Mouse (Mus musculus) stomach, embryonic 16.5 days (tissue): ENCODE results near the gene Hsbp1. TPM values are rescaled to one million over a fixed set of nuclear protein-coding genes. Genes with fewer than 3 reads are reported as not detected.
"Not testable (repeated sequence)": the region's sequence is repeated elsewhere in the genome, so short reads cannot be mapped to it uniquely, and the experiment has no call there.

Experiments
- ATAC-seq: fragments of 200-750 bp; cut with Nextera tagmentation; 2 replicates; pipeline ENCODE4 v1.8.0; 2017; ENCODE audit warnings: moderate number of reproducible peaks, moderate TSS enrichment; ENCODE audit not compliant: insufficient read depth, low FRiP score
- H3K27ac ChIP-seq: fragments of 300-500 bp; sonication (generic); 2 replicates; pipeline ENCODE4 v1.5.1; 2014; ENCODE audit warnings: low read length
- H3K27me3 ChIP-seq: fragments of 300-500 bp; sonication (generic); 2 replicates; pipeline ENCODE4 v1.6.1; 2014; ENCODE audit warnings: low read length, control low read depth, mixed read lengths; ENCODE audit not compliant: control insufficient read depth, insufficient read depth
- H3K36me3 ChIP-seq: fragments of 300-500 bp; sonication (generic); 2 replicates; pipeline ENCODE4 v1.6.1; 2014; ENCODE audit warnings: low read length; ENCODE audit not compliant: control insufficient read depth, insufficient read depth
- H3K4me1 ChIP-seq: fragments of 300-500 bp; sonication (generic); 2 replicates; pipeline ENCODE4 v1.6.1; 2014; ENCODE audit warnings: low read length, control low read depth, mixed read lengths; ENCODE audit not compliant: control insufficient read depth, insufficient read depth
- H3K4me2 ChIP-seq: fragments of 300-500 bp; sonication (generic); 2 replicates; pipeline ENCODE4 v1.6.1; 2014; ENCODE audit warnings: low read depth, low read length, mixed read lengths
- H3K4me3 ChIP-seq: fragments of 300-500 bp; sonication (generic); replicated peaks from 2 replicates; pipeline ENCODE4 v1.5.1; 2014; ENCODE audit warnings: mild to moderate bottlenecking, low read length
- H3K9ac ChIP-seq: fragments of 300-500 bp; sonication (generic); 2 replicates; pipeline ENCODE4 v1.6.1; 2014; ENCODE audit warnings: low read length
- H3K9me3 ChIP-seq: fragments of 300-500 bp; sonication (generic); replicated peaks from 2 replicates; pipeline ENCODE4 v1.6.1; 2016; ENCODE audit warnings: low read length, control low read depth; ENCODE audit not compliant: control insufficient read depth
- WGBS: fragments of 180-500 bp; shearing (Covaris S2); extraction: QIAGEN DNeasy Blood & Tissue Kit; methylation state at CpG from one replicate; pipeline ENCODE4 v1.1.7; 2014; 5-methylcytosine and 5-hydroxymethylcytosine counted together
- polyA plus RNA-seq: library from polyadenylated mRNA; unstranded; fragments of >200 nt; fragmentation: Nextera tagmentation; extraction: Ambion mirVana; gene quantifications from 2 replicates; pipeline ENCODE4 v1.2.1, GENCODE M21; 2015

Hsbp1 gene
- polyA plus RNA-seq: 292 and 307 TPM in 2 replicates

DNA sequence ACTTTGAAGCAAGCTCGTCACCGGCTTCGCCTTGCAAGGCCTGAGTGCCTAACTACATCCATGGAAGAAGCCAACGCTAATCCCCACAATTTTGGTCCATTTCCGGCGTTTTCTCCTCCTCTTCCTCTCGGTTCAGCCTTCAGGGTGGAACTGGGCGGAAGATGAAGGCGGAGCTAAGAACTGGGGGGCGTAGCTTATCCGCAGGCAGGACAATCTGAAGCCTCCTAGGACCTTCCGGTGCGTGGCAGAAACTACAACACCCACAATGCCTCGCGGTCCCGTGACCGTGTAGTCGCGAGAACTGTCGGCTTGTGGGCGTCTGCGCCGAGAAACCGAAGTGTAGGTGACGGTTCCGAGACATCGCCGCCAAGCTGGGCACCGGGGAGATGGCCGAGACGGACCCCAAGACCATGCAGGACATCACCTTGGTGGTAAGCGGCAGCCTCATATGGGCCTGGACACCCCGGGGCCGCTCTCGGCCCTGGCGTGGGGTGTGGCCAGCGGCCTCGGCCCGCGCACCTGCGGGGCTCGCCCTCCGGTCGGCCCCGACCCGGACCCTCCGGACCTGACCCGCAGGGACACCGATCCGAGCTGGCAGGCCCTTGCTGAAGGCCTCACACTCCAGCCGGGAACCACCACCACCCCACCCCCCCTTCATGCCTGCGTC lies at the start of gene Hsbp1:
Hsbp1 (plus strand) TSS at position 299 of the 667 bp plus-strand sequence.
- peaks cover 6% of the 10 kb centered on the region; the same call in 1 of the 2 replicates for H3K27me3 ChIP-seq
- H3K4me2 ChIP-seq: peak within 1 kb of the TSS; percentile 65
- H3K27ac ChIP-seq: peak within 1 kb of the TSS; percentile 10; the same call in 1 of the 2 replicates
- peaks cover 28% of the 10 kb centered on the region for H3K36me3 ChIP-seq
- WGBS: 2% methylated on average over 52 of the region's 52 CpGs
- H3K4me1 ChIP-seq: peaks cover 4% of the 10 kb centered on the region; the same call in 1 of the 2 replicates
- ATAC-seq: peak; percentile 98
- H3K9ac ChIP-seq: peak within 1 kb of the TSS; percentile 97
- H3K9me3 ChIP-seq: 0 out of 2 replicates have a peak, but pooled peaks cover 3% of the 10 kb centered on the region
- H3K4me3 ChIP-seq: peak within 1 kb of the TSS; percentile 100

DNA sequence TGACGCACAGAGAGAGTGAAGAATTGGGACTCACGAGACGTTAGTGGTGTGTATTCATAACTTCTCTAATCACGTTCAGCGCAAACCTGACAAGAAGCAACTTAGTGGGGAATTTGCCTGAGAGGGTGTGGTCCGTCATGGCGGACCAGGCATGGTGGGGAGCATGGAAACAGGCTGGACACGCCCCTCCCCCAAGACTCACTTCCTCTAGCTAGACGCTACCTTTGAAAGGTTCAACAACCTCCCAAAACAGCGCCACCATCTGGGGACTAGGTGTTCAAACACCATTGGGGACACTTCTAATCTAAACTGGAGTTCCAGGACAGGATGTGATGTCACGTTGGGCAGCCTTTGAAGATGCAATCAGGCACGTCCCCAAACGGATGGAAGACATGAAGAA lies 48.8 kb upstream of the Hsbp1 start:
- WGBS: 78% methylated on average over 13 of the region's 13 CpGs
- no peak for ATAC-seq
- H3K9ac ChIP-seq: no peak overlapping the region

DNA sequence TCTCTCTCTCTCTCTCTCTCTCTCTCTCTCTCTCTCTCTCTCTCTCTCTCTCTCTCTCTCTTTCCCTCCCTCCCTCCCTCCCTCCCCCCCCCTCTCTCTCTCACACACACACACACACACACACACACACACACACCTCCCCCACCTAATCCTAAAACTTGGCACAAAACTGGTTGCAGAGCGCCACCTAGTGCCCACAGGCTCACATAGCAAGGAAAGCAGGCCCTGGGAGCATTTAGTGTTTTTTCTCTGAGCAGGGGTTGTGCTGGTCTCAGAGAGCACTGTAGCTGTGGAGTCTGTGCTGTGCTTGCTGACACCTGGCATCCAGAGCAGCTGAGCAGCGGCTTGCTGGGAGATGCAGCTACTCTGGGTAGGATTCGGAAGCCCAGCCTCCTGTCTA lies 46.5 kb upstream of the Hsbp1 start:
- 29% methylated on average over 3 of the region's 3 CpGs for WGBS
- H3K9me3 ChIP-seq, H3K4me3 ChIP-seq, H3K27ac ChIP-seq, H3K9ac ChIP-seq, H3K27me3 ChIP-seq, H3K4me2 ChIP-seq, H3K4me1 ChIP-seq, ATAC-seq, H3K36me3 ChIP-seq: not testable (repeated sequence)

More for the DNA sequence above, 48.8 kb upstream of the Hsbp1 start:
- Histone ChIP-seq H3K4me2 (no peak overlapping the region), H3K27ac (no peak overlapping the region), H3K4me3 (no peak overlapping the region), H3K36me3 (no peaks in the 10 kb centered on the region), H3K4me1 (no peaks in the 10 kb centered on the region), H3K27me3 (no peaks in the 10 kb centered on the region), H3K9me3 (peaks cover 4% of the 10 kb centered on the region; the same call in 1 of the 2 replicates)

DNA sequence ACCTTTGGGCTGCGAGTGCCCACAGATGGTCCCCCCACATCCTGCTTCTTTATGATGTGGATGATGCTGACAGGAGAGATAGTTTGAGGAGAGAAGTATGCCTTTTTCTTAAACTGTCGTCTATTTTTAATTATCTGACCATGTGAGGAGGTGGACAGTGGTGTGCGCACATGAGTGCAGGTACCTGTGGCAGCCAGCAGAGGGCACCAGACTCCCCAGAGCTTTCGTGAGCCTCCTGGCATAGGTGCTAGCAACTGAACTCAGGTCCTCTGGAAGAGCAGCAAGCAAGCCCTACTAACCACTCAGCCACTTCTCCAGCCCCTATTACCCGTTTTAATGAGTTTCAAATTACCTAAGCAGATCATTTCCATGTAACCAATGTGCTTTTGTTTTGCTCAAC lies 44.0 kb upstream of the Hsbp1 start:
- Histone ChIP-seq H3K27ac (no peak overlapping the region), H3K4me2 (no peak overlapping the region)

DNA sequence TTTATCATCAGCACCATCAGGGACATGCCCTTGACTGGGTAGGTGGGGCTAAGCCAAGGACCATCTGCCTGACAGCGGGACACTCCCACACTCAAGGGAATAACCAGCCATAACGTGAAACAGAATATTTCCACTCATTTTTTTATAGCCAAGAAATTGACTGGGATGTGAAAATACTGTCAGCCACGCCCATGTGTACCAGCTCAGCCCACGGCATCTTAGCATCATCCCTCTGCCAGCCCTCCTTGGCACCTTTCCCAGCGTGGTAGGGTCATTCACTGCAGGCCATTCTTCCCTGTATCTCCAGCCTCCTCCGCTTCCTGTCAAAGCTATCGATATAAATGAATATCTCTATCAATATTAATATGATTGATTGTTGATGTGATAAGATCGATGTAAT lies 40.1 kb upstream of the Hsbp1 start:
- no peak overlapping the region for H3K27ac ChIP-seq
- no peak overlapping the region for H3K4me2 ChIP-seq
- H3K4me3 ChIP-seq: no peak overlapping the region
- 76% methylated on average over 8 of the region's 8 CpGs for WGBS
- no peak for ATAC-seq
- no peaks in the 10 kb centered on the region for H3K4me1 ChIP-seq
- H3K9me3 ChIP-seq: peaks cover 6% of the 10 kb centered on the region; the same call in 1 of the 2 replicates
- no peaks in the 10 kb centered on the region for H3K36me3 ChIP-seq
- H3K9ac ChIP-seq: no peak overlapping the region
- H3K27me3 ChIP-seq: no peaks in the 10 kb centered on the region

More for the DNA sequence above, 44.0 kb upstream of the Hsbp1 start:
- peaks cover 6% of the 10 kb centered on the region; the same call in 1 of the 2 replicates for H3K9me3 ChIP-seq
- no peak overlapping the region for H3K9ac ChIP-seq
- 85% methylated on average over 5 of the region's 5 CpGs for whole genome bisulfite sequencing
- no peak for ATAC-seq
- H3K27me3 ChIP-seq: no peaks in the 10 kb centered on the region
- H3K36me3 ChIP-seq: no peaks in the 10 kb centered on the region
- no peaks in the 10 kb centered on the region for H3K4me1 ChIP-seq
- no peak overlapping the region for H3K4me3 ChIP-seq

DNA sequence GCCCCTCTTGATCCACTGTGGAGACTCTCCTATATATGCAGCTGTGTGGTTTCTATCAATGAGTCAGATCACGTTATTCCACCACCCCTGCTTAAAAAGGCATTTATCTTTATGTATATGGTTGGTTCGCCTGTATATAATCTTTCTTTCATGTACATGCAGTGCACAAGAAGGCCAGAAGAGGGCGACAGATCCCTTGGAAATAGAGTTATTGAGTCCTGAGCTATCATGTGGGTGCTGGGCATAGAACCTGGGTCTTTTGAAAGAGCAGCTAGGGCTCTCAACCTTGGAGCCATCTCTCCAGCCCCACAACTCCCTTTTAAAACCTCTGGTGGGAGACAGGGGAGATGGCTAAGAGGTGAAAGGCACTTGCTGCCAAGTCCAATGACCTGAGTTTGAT lies 32.9 kb upstream of the Hsbp1 start:
- Histone ChIP-seq H3K9ac (no peak overlapping the region), H3K9me3 (no peaks in the 10 kb centered on the region), H3K4me2 (no peak overlapping the region), H3K36me3 (no peaks in the 10 kb centered on the region), H3K27me3 (no peaks in the 10 kb centered on the region), H3K4me3 (no peak overlapping the region), H3K27ac (no peak overlapping the region), H3K4me1 (no peaks in the 10 kb centered on the region)
- ATAC-seq: no peak
- 21% methylated on average over 3 of the region's 3 CpGs for WGBS

DNA sequence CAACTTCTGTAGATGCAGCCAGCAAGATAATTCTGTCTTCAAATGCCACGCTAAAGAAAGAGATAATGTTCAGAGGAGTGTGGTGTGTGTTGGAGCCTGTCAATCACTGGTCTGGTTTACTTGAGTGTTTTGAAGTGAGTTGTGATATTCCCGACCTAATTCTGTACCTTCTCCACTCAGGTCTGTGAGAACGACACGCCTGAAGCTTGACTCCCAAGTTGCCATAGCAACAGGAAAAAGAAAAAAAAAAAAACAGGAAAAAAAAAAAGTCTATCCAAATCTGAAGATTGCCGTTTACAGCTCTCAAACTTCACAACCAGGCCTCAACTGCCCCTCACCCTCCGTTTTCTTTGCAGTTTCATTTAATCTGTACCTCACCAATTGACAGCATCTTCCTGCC lies 21.1 kb upstream of the Hsbp1 start:
- no peaks in the 10 kb centered on the region for H3K36me3 ChIP-seq
- WGBS: 45% methylated on average over 6 of the region's 6 CpGs
- no peak overlapping the region for H3K27ac ChIP-seq
- H3K9ac ChIP-seq: no peak overlapping the region
- no peak for ATAC-seq
- no peak overlapping the region for H3K4me2 ChIP-seq
- H3K4me1 ChIP-seq: no peaks in the 10 kb centered on the region
- H3K27me3 ChIP-seq: no peaks in the 10 kb centered on the region
- H3K9me3 ChIP-seq: no peaks in the 10 kb centered on the region
- no peak overlapping the region for H3K4me3 ChIP-seq

DNA sequence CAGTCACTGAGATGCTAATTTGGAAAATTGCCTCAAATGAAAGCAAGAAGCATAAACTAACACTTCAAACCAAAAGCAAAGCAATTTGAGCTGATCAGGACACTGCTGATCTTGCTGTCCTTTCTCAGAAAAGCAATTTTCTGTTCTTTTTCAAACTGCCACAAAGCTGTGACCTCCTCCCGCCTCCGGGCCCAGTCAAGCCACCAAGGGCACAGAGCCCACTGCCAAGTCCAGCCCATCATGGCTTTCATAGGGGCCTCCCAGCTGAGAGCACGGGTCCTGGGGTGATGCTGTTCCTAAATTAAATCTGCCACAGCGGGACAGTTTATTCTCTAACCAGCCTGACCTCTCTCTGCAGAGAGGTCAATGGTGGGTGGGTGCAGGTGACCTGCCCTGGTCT lies 4.7 kb upstream of the Hsbp1 start:
- ATAC-seq: no peak
- no peaks in the 10 kb centered on the region for H3K36me3 ChIP-seq
- WGBS: 78% methylated on average over 4 of the region's 4 CpGs

DNA sequence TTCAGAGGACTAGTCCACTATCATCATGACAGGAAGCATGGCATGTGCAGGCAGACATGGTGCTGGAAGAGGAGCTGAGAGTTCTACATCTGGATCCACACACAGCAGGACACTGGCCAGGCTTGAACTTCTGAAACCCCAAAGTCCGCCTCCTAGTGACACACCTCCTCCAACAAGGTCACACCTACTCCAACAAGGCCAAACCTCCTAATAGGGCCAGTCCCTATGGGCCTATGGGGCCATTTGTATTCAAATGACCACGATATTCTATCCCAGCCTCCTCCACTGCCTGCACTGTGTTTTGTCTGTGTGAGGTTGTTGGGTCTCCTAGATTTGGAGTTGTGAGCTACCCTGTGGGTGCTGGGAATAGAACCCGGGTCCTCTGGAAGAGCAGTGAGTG lies 682 bp upstream of the Hsbp1 start:
- Histone ChIP-seq H3K4me3 (peak overlapping the region; percentile 100; the same call in 1 of the 2 replicates), H3K4me2 (peak overlapping the region; percentile 51), H3K9me3 (0 out of 2 replicates have a peak, but pooled peaks cover 3% of the 10 kb centered on the region), H3K4me1 (peaks cover 4% of the 10 kb centered on the region; the same call in 1 of the 2 replicates), H3K36me3 (peaks cover 21% of the 10 kb centered on the region), H3K9ac (no peak overlapping the region), H3K27me3 (peaks cover 6% of the 10 kb centered on the region; the same call in 1 of the 2 replicates), H3K27ac (no peak overlapping the region)
- 85% methylated on average over 3 of the region's 3 CpGs for WGBS
- no peak for ATAC-seq

More for the DNA sequence above, 4.7 kb upstream of the Hsbp1 start:
- no peaks in the 10 kb centered on the region for H3K4me1 ChIP-seq
- H3K9me3 ChIP-seq: 0 out of 2 replicates have a peak, but pooled peaks cover 3% of the 10 kb centered on the region
- no peak overlapping the region for H3K4me2 ChIP-seq
- no peak overlapping the region; the same call in 1 of the 2 replicates for H3K9ac ChIP-seq
- no peak overlapping the region for H3K27ac ChIP-seq
- H3K4me3 ChIP-seq: no peak overlapping the region
- H3K27me3 ChIP-seq: peaks cover 6% of the 10 kb centered on the region; the same call in 1 of the 2 replicates
